Mouse (Mus musculus): ENCODE data around the gene Fbxl20. TPM values are rescaled to one million over a fixed set of nuclear protein-coding genes. Genes with fewer than 3 reads are reported as not detected.

Gene Fbxl20
- total and polyA plus RNA-seq, 3 experiments: 10.7 to 14.4 (median 14.3) TPM

- no peaks in the 10 kb centered on the region; the same call in 1 of the 2 replicates for H3K36me3 ChIP-seq (ENCODE audit: control insufficient read depth, insufficient read depth, low read length)
- no peak for DNase-seq
- TF ChIP-seq EP300 (IDR thresholded peaks at IDR 0.05; ENCODE audit: insufficient read depth, low read depth, low read length): no peak
- no peak for TF ChIP-seq CTCF (IDR thresholded peaks at IDR 0.05)
- intact Hi-C loops (cut with DNase I): no loop called here
- no peak overlapping the region for H3K4me3 ChIP-seq
- no peaks in the 10 kb centered on the region for H3K79me2 ChIP-seq (replicated peaks; ENCODE audit: control insufficient read depth, insufficient read depth, low read length)
- H3K27ac ChIP-seq: no peak overlapping the region
- no peaks in the 10 kb centered on the region for H3K27me3 ChIP-seq (ENCODE audit: control insufficient read depth, insufficient read depth, low read length)
- WGBS: 88% methylated on average over 1 of the region's 1 CpGs
- no peak overlapping the region for H3K9ac ChIP-seq (ENCODE audit: low read depth, low read length)
- H3K4me1 ChIP-seq (ENCODE audit: control insufficient read depth, insufficient read depth, low read length): no peaks in the 10 kb centered on the region
Observed at GRCm38 (mm10) chr11:98168400-98168799, 18.2 kb upstream of the Fbxl20 start.

GRCm38 (mm10) chr11:98155094-98155493 is 4.9 kb upstream of the Fbxl20 start:
- Histone ChIP-seq H3K27ac (no peak overlapping the region), H3K4me3 (no peak overlapping the region), H3K4me1 (ENCODE audit: control insufficient read depth, insufficient read depth, low read length) (no peaks in the 10 kb centered on the region), H3K27me3 (ENCODE audit: control insufficient read depth, insufficient read depth, low read length) (no peaks in the 10 kb centered on the region), H3K79me2 (replicated peaks; ENCODE audit: control insufficient read depth, insufficient read depth, low read length) (no peaks in the 10 kb centered on the region), H3K36me3 (ENCODE audit: control insufficient read depth, insufficient read depth, low read length) (no peaks in the 10 kb centered on the region), H3K9ac (ENCODE audit: low read depth, low read length) (no peak overlapping the region)
- intact Hi-C loops (cut with DNase I): no loop called here
- 59% methylated on average over 6 of the region's 6 CpGs for WGBS
- no peak for TF ChIP-seq EP300 (IDR thresholded peaks at IDR 0.05; ENCODE audit: insufficient read depth, low read depth, low read length)
- no peak for TF ChIP-seq CTCF (IDR thresholded peaks at IDR 0.05)
- no peak for TF ChIP-seq POLR2A (IDR thresholded peaks at IDR 0.05; ENCODE audit: insufficient read depth, low read depth, low read length)
- no peak for DNase-seq

GRCm38 (mm10) chr11:98150625-98151156 is 488 bp upstream of the Fbxl20 start:
- intact Hi-C loops (cut with DNase I): loop anchor here (2.0 kb wide), 1 partner anchor 124 kb away; the partner anchor contains the start of gene Rpl19
- WGBS: 6% methylated on average over 10 of the region's 10 CpGs
- H3K27me3 ChIP-seq (ENCODE audit: control insufficient read depth, insufficient read depth, low read length): no peaks in the 10 kb centered on the region
- H3K79me2 ChIP-seq (replicated peaks; ENCODE audit: control insufficient read depth, insufficient read depth, low read length): peaks cover 4% of the 10 kb centered on the region
- H3K36me3 ChIP-seq (ENCODE audit: control insufficient read depth, insufficient read depth, low read length): peaks cover 7% of the 10 kb centered on the region
- H3K4me1 ChIP-seq (ENCODE audit: control insufficient read depth, insufficient read depth, low read length): peaks cover 7% of the 10 kb centered on the region
- H3K4me3 ChIP-seq: no peak overlapping the region; the same call in 1 of the 2 replicates
- TF ChIP-seq EP300 (IDR thresholded peaks at IDR 0.05; ENCODE audit: insufficient read depth, low read depth, low read length): no peak
- TF ChIP-seq POLR2A (IDR thresholded peaks at IDR 0.05; ENCODE audit: insufficient read depth, low read depth, low read length): no peak
- TF ChIP-seq CTCF (IDR thresholded peaks at IDR 0.05): no peak
- H3K27ac ChIP-seq: no peak overlapping the region
- DNase-seq: no peak
- no peak overlapping the region for H3K9ac ChIP-seq (ENCODE audit: low read depth, low read length)

GRCm38 (mm10) chr11:98149304-98149750 is 876 bp downstream of the Fbxl20 start:
- WGBS: 1% methylated on average over 42 of the region's 57 CpGs
- intact Hi-C loops (cut with DNase I): loop anchor here (2.0 to 10.0 kb wide), 2 partner anchors 33 to 55 kb away; no protein-coding TSS in a partner anchor
- Histone ChIP-seq H3K79me2 (replicated peaks; ENCODE audit: control insufficient read depth, insufficient read depth, low read length) (peaks cover 7% of the 10 kb centered on the region), H3K36me3 (ENCODE audit: control insufficient read depth, insufficient read depth, low read length) (peaks cover 7% of the 10 kb centered on the region), H3K4me1 (ENCODE audit: control insufficient read depth, insufficient read depth, low read length) (peaks cover 8% of the 10 kb centered on the region), H3K9ac (ENCODE audit: low read depth, low read length) (peak overlapping the region; percentile 87), H3K27me3 (ENCODE audit: control insufficient read depth, insufficient read depth, low read length) (no peaks in the 10 kb centered on the region), H3K27ac (peak overlapping the region; percentile 98), H3K4me3 (peak overlapping the region; percentile 97)
- TF ChIP-seq POLR2A (IDR thresholded peaks at IDR 0.05; ENCODE audit: insufficient read depth, low read depth, low read length) (peak; percentile 76), EP300 (IDR thresholded peaks at IDR 0.05; ENCODE audit: insufficient read depth, low read depth, low read length) (no peak)
- peak; percentile 94 to 95 for DNase-seq

- WGBS: under 1% methylated on average over 41 of the region's 45 CpGs
- TF ChIP-seq POLR2A (IDR thresholded peaks at IDR 0.05; ENCODE audit: insufficient read depth, low read depth, low read length) (0 out of 2 replicates have a peak, but pooled peaks have one; percentile 33), EP300 (IDR thresholded peaks at IDR 0.05; ENCODE audit: insufficient read depth, low read depth, low read length) (no peak)
- intact Hi-C loops (cut with DNase I): loop anchor here (2.0 to 10.0 kb wide), 2 partner anchors 32 to 54 kb away; no protein-coding TSS in a partner anchor
Observed at GRCm38 (mm10) chr11:98148551-98149301, 1.5 kb downstream of the Fbxl20 start.

GRCm38 (mm10) chr11:98145856-98146255 is 4.3 kb downstream of the Fbxl20 start:
- WGBS: 78% methylated on average over 7 of the region's 7 CpGs
- intact Hi-C loops (cut with DNase I): loop anchor here (10.0 kb wide), 1 partner anchor 51 kb away; no protein-coding TSS in a partner anchor
- TF ChIP-seq POLR2A (IDR thresholded peaks at IDR 0.05; ENCODE audit: insufficient read depth, low read depth, low read length) (no peak), EP300 (IDR thresholded peaks at IDR 0.05; ENCODE audit: insufficient read depth, low read depth, low read length) (no peak), CTCF (IDR thresholded peaks at IDR 0.05) (no peak)
- no peak for DNase-seq
- Histone ChIP-seq H3K9ac (ENCODE audit: low read depth, low read length) (no peak overlapping the region), H3K27me3 (ENCODE audit: control insufficient read depth, insufficient read depth, low read length) (no peaks in the 10 kb centered on the region), H3K27ac (no peak overlapping the region), H3K36me3 (ENCODE audit: control insufficient read depth, insufficient read depth, low read length) (peaks cover 7% of the 10 kb centered on the region), H3K79me2 (replicated peaks; ENCODE audit: control insufficient read depth, insufficient read depth, low read length) (peaks cover 10% of the 10 kb centered on the region), H3K4me1 (ENCODE audit: control insufficient read depth, insufficient read depth, low read length) (peaks cover 8% of the 10 kb centered on the region), H3K4me3 (no peak overlapping the region)

More at GRCm38 (mm10) chr11:98148551-98149301, 1.5 kb downstream of the Fbxl20 start:
- H3K4me3 ChIP-seq: peak overlapping the region; percentile 97
- H3K27me3 ChIP-seq (ENCODE audit: control insufficient read depth, insufficient read depth, low read length): no peaks in the 10 kb centered on the region
- H3K4me1 ChIP-seq (ENCODE audit: control insufficient read depth, insufficient read depth, low read length): peaks cover 8% of the 10 kb centered on the region
- peaks cover 7% of the 10 kb centered on the region for H3K79me2 ChIP-seq (replicated peaks; ENCODE audit: control insufficient read depth, insufficient read depth, low read length)
- H3K9ac ChIP-seq (ENCODE audit: low read depth, low read length): peak overlapping the region; percentile 87
- DNase-seq: no peak
- peak overlapping the region; percentile 98 for H3K27ac ChIP-seq
- peaks cover 7% of the 10 kb centered on the region for H3K36me3 ChIP-seq (ENCODE audit: control insufficient read depth, insufficient read depth, low read length)

Measured in heart, adult 2 months (tissue).